Mouse (Mus musculus): ENCODE measurements around the gene Hist1h2ak. TPM values are rescaled to one million over a fixed set of nuclear protein-coding genes. Genes with fewer than 3 reads are reported as not detected.
"Not testable (repeated sequence)": the region's sequence is repeated elsewhere in the genome, so short reads cannot be mapped to it uniquely, and the experiment has no call there.

Hist1h2ak gene
- total and polyA plus RNA-seq, 2 experiments from 2014 or later = 10.3 to 128 TPM

- no peak overlapping the region for H3K27ac ChIP-seq (ENCODE audit: low read depth)
- H3K36me3 ChIP-seq (replicated peaks; ENCODE audit: control insufficient read depth, insufficient read depth, low read length) = no peaks in the 10 kb centered on the region
- H3K9ac ChIP-seq (replicated peaks; ENCODE audit: low read depth, low read length) = no peak overlapping the region
- 52% methylated on average over 1 of the region's 1 CpGs for WGBS
- H3K9me3 ChIP-seq (replicated peaks; ENCODE audit: control insufficient read depth, low read length) = no peaks in the 10 kb centered on the region
- H3K4me1 ChIP-seq (ENCODE audit: control insufficient read depth, insufficient read depth) = no peaks in the 10 kb centered on the region
- H3K27me3 ChIP-seq (ENCODE audit: control insufficient read depth, insufficient read depth, low read length) = no peaks in the 10 kb centered on the region
- DNase-seq (ENCODE audit: low spot score) (no peak), ATAC-seq (ENCODE audit: insufficient read depth, low read depth) (no peak)
- TF ChIP-seq EP300 (IDR thresholded peaks at IDR 0.05; ENCODE audit: low read depth) (no peak), CTCF (IDR thresholded peaks at IDR 0.05; ENCODE audit: low read depth) (no peak)
- no peak overlapping the region for H3K4me2 ChIP-seq (ENCODE audit: low read depth, low read length)
- no peak overlapping the region for H3K4me3 ChIP-seq (ENCODE audit: low read depth, low read length)
Measured at GRCm38 (mm10) chr13:21729544-21729943, 24.1 kb downstream of the Hist1h2ak start.

GRCm38 (mm10) chr13:21727948-21728572 is 25.6 kb downstream of the Hist1h2ak start:
- H3K9ac ChIP-seq (replicated peaks; ENCODE audit: low read depth, low read length) = no peak overlapping the region
- DNase-seq (ENCODE audit: low spot score) (no peak), ATAC-seq (ENCODE audit: insufficient read depth, low read depth) (no peak)
- no peak overlapping the region for H3K4me3 ChIP-seq (ENCODE audit: low read depth, low read length)
- TF ChIP-seq CTCF (IDR thresholded peaks at IDR 0.05; ENCODE audit: low read depth) = no peak
- no peak for TF ChIP-seq EP300 (IDR thresholded peaks at IDR 0.05; ENCODE audit: low read depth)
- H3K9me3 ChIP-seq (replicated peaks; ENCODE audit: control insufficient read depth, low read length) = no peaks in the 10 kb centered on the region
- H3K27ac ChIP-seq (ENCODE audit: low read depth) = no peak overlapping the region
- 47% methylated on average over 11 of the region's 11 CpGs for WGBS
- no peaks in the 10 kb centered on the region for H3K4me1 ChIP-seq (ENCODE audit: control insufficient read depth, insufficient read depth)
- H3K36me3 ChIP-seq (replicated peaks; ENCODE audit: control insufficient read depth, insufficient read depth, low read length) = no peaks in the 10 kb centered on the region
- no peak overlapping the region for H3K4me2 ChIP-seq (ENCODE audit: low read depth, low read length)
- no peaks in the 10 kb centered on the region for H3K27me3 ChIP-seq (ENCODE audit: control insufficient read depth, insufficient read depth, low read length)

- no peak overlapping the region for H3K4me3 ChIP-seq (ENCODE audit: low read depth, low read length)
- no peaks in the 10 kb centered on the region for H3K9me3 ChIP-seq (replicated peaks; ENCODE audit: control insufficient read depth, low read length)
- WGBS = 46% methylated on average over 5 of the region's 5 CpGs
- peaks cover 14% of the 10 kb centered on the region; the same call in 1 of the 2 replicates for H3K4me1 ChIP-seq (ENCODE audit: control insufficient read depth, insufficient read depth)
- DNase-seq (ENCODE audit: low spot score) = no peak
- no peak overlapping the region for H3K9ac ChIP-seq (replicated peaks; ENCODE audit: low read depth, low read length)
- no peaks in the 10 kb centered on the region for H3K27me3 ChIP-seq (ENCODE audit: control insufficient read depth, insufficient read depth, low read length)
- no peaks in the 10 kb centered on the region for H3K36me3 ChIP-seq (replicated peaks; ENCODE audit: control insufficient read depth, insufficient read depth, low read length)
- peak overlapping the region; percentile 66; the same call in 1 of the 2 replicates for H3K4me2 ChIP-seq (ENCODE audit: low read depth, low read length)
- TF ChIP-seq CTCF (IDR thresholded peaks at IDR 0.05; ENCODE audit: low read depth) = no peak
- TF ChIP-seq EP300 (IDR thresholded peaks at IDR 0.05; ENCODE audit: low read depth) = no peak
- no peak for ATAC-seq (ENCODE audit: insufficient read depth, low read depth)
- H3K27ac ChIP-seq (ENCODE audit: low read depth) = no peak overlapping the region
Measured at GRCm38 (mm10) chr13:21722993-21723836, 30.4 kb downstream of the Hist1h2ak start.

- no peak for DNase-seq (ENCODE audit: low spot score)
- Histone ChIP-seq H3K4me1 (ENCODE audit: control insufficient read depth, insufficient read depth) (peaks cover 14% of the 10 kb centered on the region; the same call in 1 of the 2 replicates), H3K27ac (ENCODE audit: low read depth) (peak overlapping the region; percentile 77), H3K27me3 (ENCODE audit: control insufficient read depth, insufficient read depth, low read length) (no peaks in the 10 kb centered on the region), H3K9me3 (replicated peaks; ENCODE audit: control insufficient read depth, low read length) (no peaks in the 10 kb centered on the region), H3K9ac (replicated peaks; ENCODE audit: low read depth, low read length) (no peak overlapping the region), H3K4me3 (ENCODE audit: low read depth, low read length) (peak overlapping the region; percentile 47), H3K4me2 (ENCODE audit: low read depth, low read length) (peak overlapping the region; percentile 66), H3K36me3 (replicated peaks; ENCODE audit: control insufficient read depth, insufficient read depth, low read length) (no peaks in the 10 kb centered on the region)
- 6% methylated on average over 11 of the region's 11 CpGs for WGBS
- peak; percentile 21 for ATAC-seq (ENCODE audit: insufficient read depth, low read depth)
- no peak for TF ChIP-seq CTCF (IDR thresholded peaks at IDR 0.05; ENCODE audit: low read depth)
- no peak for TF ChIP-seq EP300 (IDR thresholded peaks at IDR 0.05; ENCODE audit: low read depth)
Measured at GRCm38 (mm10) chr13:21722373-21722925, 31.2 kb downstream of the Hist1h2ak start.

GRCm38 (mm10) chr13:21721757-21722372 is 31.8 kb downstream of the Hist1h2ak start, which contains the start of gene Hist1h2bm:
Gene Hist1h2bm (plus strand): TSS chr13:21722044.
- Histone ChIP-seq H3K9ac (replicated peaks; ENCODE audit: low read depth, low read length) (peak within 1 kb of the TSS; percentile 15; the same call in 1 of the 2 replicates), H3K27ac (ENCODE audit: low read depth) (peak within 1 kb of the TSS; percentile 77), H3K4me1 (ENCODE audit: control insufficient read depth, insufficient read depth) (peaks cover 14% of the 10 kb centered on the region; the same call in 1 of the 2 replicates), H3K4me2 (ENCODE audit: low read depth, low read length) (peak within 1 kb of the TSS; percentile 66), H3K4me3 (ENCODE audit: low read depth, low read length) (peak within 1 kb of the TSS; percentile 47)
- not testable (repeated sequence) for H3K9me3 ChIP-seq (replicated peaks; ENCODE audit: control insufficient read depth, low read length); H3K27me3 ChIP-seq (ENCODE audit: control insufficient read depth, insufficient read depth, low read length); H3K36me3 ChIP-seq (replicated peaks; ENCODE audit: control insufficient read depth, insufficient read depth, low read length)
- WGBS = under 1% methylated on average over 36 of the region's 37 CpGs
- ATAC-seq (ENCODE audit: insufficient read depth, low read depth) (peak; percentile 92), DNase-seq (ENCODE audit: low spot score) (peak; percentile 96)

- 0 out of 2 replicates have a peak overlapping the region, but pooled peaks have one; percentile 15 for H3K9ac ChIP-seq (replicated peaks; ENCODE audit: low read depth, low read length)
- not testable (repeated sequence) for DNase-seq (ENCODE audit: low spot score); H3K9me3 ChIP-seq (replicated peaks; ENCODE audit: control insufficient read depth, low read length); H3K36me3 ChIP-seq (replicated peaks; ENCODE audit: control insufficient read depth, insufficient read depth, low read length); H3K27me3 ChIP-seq (ENCODE audit: control insufficient read depth, insufficient read depth, low read length)
- H3K4me2 ChIP-seq (ENCODE audit: low read depth, low read length) = peak overlapping the region; percentile 66
- peak overlapping the region; percentile 47 for H3K4me3 ChIP-seq (ENCODE audit: low read depth, low read length)
- 3% methylated on average over 17 of the region's 44 CpGs for WGBS
- H3K27ac ChIP-seq (ENCODE audit: low read depth) = peak overlapping the region; percentile 77
- peaks cover 14% of the 10 kb centered on the region; the same call in 1 of the 2 replicates for H3K4me1 ChIP-seq (ENCODE audit: control insufficient read depth, insufficient read depth)
- peak; percentile 21; the same call in 1 of the 2 replicates for ATAC-seq (ENCODE audit: insufficient read depth, low read depth)
Measured at GRCm38 (mm10) chr13:21721107-21721756, 32.4 kb downstream of the Hist1h2ak start.
